Mouse (Mus musculus): ENCODE measurements at regions not wholly inside any gene's neighbourhood (a gene's known extent, or its start where the extent isn't known, plus 50 kb on each side); places are given as distances from the start of the nearest gene placed in this dataset.
A peak's percentile ranks its signal among the peaks of the same experiment; 100 is the strongest.

DNA sequence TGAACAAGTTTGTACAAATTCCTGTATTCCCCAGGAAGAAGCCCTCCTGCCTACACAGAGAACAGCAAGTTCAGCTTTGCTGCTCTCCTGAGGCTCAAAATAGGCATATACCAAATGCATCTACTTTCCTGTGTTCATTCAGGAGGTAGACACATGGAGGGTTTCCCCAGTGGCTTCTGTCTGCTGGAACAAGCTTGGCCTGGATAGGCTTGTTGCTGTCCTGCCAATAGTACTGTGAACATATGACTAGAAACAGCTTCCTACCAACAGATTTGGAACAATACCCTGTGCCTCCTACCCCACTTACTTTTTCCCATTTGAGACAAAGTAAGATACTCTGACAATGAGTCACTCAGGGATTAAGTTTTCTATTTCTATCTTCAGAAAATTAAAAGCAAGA lies 93.8 kb upstream of the Wdpcp start:
- DNase-seq (ENCODE audit: low read depth, low spot score), result no peak

DNA sequence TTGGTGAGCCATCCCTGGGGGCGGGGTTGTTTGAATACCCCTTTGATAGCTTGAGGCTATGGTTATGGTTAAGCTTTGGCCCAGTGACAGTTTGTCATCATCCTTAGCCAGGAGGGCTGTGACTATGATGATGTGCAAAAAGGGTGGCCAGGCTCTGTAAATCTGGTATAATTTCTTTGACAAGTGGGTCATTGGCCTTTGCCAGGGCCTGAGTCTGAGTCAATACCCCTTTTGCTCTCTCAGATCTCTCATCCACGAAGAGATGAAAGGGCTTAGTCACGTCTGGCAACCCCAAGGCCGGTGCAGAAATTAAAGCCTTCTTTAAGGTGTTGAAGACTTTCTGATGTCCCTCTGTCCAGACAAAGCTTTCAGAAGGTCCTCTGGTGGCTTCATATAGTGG lies 99.7 kb upstream of the Ugp2 start:
- DNase-seq (ENCODE audit: low read depth, low spot score), result no peak

DNA sequence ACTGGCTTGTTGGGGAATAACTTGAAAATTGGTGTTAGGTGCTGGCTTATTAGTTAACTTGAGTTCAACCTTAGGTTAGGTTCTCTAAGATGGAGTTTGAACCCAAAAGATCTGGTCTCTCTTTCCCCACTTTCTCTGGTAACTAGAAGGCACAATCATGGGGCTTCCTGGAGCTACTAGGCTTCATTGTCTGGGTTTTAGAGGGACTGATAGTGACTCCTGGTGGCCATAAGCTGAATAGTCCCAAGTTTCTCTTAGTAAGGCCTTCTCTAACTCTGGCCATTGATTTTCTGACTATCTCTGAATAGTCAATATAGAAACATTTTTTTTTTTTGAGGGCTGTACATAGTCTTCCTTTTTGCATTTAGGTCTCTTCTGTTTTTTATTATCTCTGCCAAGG lies 97.5 kb upstream of the Ugp2 start:
- no peak for DNase-seq (ENCODE audit: low read depth, low spot score)

DNA sequence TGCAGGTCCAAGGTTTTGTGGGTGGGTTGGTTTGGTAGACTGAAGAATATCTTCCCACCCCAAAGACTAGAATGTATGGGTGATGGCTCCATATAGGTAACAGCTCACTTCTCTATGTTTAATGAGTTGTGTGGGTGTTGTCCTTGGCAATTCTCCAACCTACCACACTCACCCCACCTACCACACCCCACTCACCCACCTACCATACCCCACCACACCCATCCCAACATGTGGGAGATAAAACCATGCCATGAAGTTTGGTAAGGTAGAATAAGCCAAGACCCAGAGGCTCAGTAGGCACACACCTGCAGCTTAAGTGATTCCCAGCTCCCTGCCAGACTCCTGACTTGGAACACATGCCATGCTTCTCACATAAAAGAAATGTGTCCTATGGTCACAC lies 89.0 kb upstream of the Ugp2 start:
- no peak for DNase-seq (ENCODE audit: low read depth, low spot score)

DNA sequence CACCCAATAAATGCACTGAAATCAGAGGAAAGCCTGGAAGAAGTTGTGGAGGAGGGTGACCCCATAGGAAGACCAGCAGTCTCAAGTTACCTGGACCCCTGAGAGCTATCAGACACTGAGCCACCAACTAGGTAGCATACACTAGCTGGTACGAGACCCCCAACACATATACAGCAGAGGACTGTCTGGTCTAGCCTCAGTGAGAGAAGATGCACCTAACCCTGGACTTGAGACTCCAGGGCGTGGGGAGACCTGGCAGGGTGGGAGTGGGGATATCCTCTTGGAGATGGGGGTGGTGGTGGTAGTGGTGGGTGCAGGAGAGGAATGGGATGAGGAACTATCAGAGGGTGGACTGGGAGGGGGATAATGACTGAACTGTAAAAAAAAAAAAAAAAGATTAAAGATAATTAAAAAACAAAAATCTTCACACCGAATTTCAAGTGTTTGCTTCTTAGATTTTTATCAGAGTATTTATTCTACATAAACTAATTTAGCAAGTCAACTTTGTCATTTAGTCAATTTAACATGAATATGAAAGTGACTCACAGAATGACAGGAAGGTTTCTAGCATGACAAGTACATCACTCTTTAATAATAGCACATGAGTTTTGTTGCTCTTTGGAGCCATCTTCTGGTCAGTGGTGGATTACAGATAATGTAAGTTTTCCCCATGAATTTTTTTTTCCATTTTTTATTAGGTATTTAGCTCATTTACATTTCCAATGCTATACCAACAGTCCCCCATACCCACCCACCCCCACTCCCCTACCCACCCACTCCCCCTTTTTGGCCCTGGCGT lies 82.5 kb upstream of the Ugp2 start:
- DNase-seq (ENCODE audit: low read depth, low spot score), result peak; percentile 24

DNA sequence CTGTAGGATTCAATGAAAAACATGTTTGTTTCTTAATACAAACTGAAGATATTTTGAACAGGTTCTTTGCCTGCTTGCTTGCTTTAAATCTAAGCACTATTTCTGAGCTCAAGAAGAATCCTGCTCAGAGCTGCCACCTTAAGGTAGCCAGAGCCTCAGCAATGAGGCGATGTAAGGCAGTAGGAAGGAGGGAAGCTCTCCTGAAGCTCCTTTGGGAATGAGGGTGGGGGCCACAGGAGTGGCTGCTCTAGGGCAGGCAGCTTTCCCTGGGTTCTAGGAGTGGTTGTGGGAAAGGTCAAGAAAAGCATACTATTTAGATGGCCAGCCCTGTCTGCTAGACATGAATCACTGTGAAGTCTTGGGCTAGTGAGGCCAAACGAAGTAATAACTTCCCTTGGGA lies 62.7 kb upstream of the Ugp2 start:
- no peak for DNase-seq (ENCODE audit: low read depth, low spot score)

DNA sequence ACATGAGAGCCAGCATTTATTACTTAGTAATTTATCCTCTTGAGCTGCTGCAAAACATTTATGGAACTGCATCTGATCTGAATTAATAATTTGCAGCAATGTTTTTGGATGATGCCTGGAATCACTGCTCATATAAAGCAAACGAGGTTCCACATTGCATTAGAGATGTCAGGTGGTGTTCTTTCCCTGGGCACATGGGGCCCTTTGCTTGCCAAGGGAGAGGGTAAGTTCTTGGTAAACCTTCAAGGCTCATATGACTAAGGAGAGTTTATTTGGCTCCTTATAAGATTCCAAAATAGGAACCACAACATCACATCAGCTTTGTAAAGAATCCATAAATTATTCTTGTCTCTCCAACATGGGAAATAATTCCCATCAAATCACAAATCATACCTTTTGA lies 59.0 kb upstream of the Ugp2 start:
- no peak for DNase-seq (ENCODE audit: low read depth, low spot score)

DNA sequence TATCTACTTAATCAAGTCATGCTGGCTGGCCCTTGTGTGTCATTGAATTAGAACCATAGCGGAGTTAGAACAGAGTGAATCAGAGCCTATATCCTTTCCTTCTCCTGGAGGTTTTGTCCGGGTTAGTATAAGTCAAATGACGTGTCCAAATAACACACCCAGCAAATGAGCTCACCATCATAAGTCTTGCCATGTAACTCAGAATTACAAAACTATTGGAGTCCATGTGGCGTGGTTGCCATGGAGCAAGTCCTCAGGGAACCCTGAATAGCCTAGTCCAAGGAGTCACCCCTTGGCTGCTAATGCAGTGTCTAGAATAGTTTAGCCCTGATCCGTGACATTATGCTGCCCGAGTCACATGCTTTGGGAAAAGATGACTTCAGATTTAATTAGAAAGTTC lies 57.7 kb upstream of the Ugp2 start:
- no peak for DNase-seq (ENCODE audit: low read depth, low spot score)

DNA sequence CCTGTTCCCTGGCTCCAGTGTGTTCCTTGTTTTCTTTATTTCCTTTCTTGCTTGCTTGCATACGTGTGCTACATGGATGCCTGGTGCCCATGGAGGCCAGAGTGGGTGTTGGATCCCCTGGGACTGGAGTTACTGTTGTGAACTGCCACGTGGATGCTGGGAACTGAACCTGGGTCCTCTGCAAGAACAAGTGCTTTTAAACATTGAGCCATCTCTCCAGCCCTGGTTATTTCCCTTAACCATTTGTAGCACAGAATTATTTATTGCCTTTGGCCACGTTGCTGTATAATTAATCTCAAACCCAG lies 57.0 kb upstream of the Ugp2 start:
- DNase-seq (ENCODE audit: low read depth, low spot score), result no peak

DNA sequence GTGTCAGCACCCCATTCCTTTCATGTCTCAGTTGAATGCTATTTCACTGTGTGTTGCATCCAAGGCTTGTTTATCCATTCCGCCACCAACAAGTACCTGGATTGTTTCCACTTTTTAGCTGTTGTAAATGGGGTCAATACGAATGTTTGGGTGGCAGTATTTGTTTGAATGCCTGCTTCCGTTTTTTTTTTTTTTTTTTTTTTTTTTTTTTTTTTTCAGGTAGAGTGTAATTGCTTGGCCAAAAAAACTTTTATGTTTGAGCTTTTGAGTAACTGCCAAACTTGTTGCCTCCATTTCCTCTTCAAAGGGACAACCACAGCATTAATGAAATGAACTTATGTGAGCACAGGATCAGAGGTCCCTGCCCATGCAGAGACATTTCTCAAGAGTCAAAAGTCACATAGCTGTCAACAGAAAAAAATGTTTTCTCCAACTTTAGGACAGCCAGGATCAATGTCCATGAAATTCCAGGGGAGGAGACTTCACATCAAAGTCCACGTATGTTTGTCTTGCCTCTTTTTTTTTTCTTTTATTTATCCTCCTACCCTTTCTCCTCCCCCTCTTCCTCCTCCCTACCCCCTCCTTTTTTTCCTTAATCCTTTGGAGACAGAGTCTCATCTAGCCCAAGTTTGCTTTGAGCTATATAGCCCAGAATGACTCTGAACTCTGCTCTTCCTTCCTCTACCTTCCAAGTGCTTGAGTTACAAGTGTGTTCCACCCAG lies 56.5 kb upstream of the Ugp2 start:
- no peak for DNase-seq (ENCODE audit: low read depth, low spot score)

DNA sequence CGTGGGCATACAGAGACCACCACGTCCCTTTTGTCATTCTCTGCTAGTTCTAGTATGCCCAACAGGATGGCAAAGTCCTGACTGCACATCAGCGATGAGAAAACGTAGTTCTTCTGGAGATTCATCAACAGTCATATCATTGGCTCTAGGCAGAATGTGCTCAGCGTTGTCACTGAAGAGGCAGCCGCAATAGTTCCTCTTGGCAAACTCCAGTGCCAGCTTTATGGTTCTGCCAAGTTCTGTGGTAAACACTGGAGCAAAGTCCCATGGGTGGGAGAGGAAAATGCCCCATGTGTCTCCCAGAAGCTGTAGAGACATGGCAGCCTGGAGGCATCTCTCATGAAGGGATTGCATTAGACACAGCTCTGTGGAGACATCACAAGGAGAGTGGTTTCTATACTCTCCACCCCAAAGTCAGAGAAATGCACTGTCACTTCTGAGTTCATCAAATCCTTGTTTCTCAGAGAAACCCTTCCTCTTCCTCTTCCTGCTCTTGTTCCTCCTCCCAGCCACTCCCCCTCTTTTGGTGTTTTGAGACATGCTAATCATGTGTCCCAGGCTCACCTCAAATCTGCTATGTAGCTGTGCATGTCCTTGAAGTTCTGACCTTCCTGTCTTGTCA lies 54.6 kb upstream of the Ugp2 start:
- DNase-seq (ENCODE audit: low read depth, low spot score), result no peak

DNA sequence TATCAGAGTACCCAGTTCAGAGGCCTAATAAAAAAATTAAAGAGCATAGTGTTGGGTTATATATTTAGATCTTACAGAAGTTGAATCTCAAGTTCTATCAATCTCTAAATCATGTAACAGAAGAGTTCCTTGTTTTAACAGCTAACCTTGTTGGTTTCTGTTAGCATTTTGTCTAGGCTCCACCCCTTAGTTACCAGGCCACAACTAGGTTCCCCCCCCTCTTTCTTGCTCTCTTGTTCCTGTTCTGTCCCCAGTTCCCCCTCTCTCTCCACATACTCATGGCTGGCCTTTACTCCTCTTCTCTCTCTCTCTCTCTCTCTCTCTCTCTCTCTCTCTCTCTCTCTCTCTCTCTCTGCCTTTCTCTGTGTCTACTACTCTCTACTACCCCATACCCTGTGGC lies 53.3 kb upstream of the Ugp2 start:
- DNase-seq (ENCODE audit: low read depth, low spot score), result no peak

DNA sequence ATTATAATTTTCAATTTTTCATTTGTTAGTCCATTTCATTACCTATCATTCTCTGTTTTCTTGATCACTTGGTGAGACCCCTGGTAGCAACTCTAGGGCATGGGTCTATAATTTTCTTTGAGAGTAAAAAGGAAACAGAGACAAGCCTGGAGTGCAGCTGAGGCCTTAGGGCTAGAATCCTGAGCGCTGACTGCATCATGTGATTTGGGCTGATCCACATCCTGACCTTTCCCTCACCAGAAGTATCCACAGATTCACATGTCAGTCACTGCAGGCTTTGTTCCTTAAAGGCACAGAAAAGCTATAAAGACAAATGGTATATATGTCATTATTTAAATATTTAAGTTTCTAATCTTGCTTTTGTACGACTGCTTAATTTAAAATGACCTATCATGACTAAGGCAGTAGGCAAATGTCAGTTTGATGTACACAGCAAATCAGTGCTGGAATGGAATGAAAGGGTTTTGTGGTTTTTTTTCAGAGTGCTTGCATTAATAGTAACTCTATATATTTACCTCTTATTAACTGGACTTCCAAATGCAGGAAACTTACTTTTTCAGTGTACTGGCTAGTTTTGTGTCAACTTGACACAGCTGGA lies 51.4 kb upstream of the Ugp2 start:
- no peak for DNase-seq (ENCODE audit: low read depth, low spot score)
